Comparison of ENCODE assay signal across 15 mouse cellular contexts in the genomic region with DNA sequence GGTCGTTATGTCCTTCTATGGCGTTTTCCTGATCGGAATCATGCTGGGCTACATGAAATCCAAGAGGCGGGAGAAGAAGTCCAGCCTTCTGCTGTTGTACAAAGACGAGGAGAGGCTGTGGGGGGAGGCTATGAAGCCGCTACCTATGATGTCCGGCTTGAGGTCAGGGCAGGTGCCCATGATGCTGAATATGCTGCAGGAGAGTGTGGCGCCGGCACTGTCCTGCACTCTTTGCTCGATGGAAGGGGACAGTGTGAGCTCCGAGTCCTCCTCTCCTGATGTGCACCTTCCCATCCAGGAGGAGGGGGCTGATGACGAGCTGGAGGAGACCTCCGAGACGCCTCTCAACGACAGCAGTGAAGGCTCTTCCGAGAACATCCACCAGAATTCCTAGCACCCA. TPM values are rescaled to one million over a fixed set of nuclear protein-coding genes. Genes with fewer than 3 reads are reported as not detected.
DNase-seq lines count a peak whose midpoint lies in the region; ATAC-seq and TF ChIP-seq lines count a peak whose summit lies in the region.
"Had no signal": no experiment of that assay in that cellular context is flagged by ENCODE, and none has a peak within 500 bp of the region (broad histone marks: within the 10 kb centered on the region; RNA-seq: fewer than 3 reads in every experiment).

No protein-coding gene starts in this region.

- DNase-seq in embryonic facial prominence, embryonic 10.5 days (ENCODE audit: low spot score): no peak
- no peak for DNase-seq in kidney, postnatal 25 days
- no peak for DNase-seq in spleen, adult 2 months (ENCODE audit: low read depth in 1 of 2, low spot score in 2 of 2)
- DNase-seq in spleen, adult 18-20 months: no peak
- DNase-seq: adrenal gland, postnatal 25 days; cerebellum, postnatal 25 days; lung, postnatal 10 days; thymus, postnatal 25 days had no signal

- H3K27ac ChIP-seq in embryonic facial prominence, embryonic 12.5 days: no peak overlapping the region
- H3K27ac ChIP-seq in embryonic facial prominence, embryonic 10.5 days (replicated peaks): no peak overlapping the region
- H3K27ac ChIP-seq in kidney, embryonic 14.5 days (ENCODE audit: low read depth, low read length): no peak overlapping the region
- 0 out of 2 replicates have a peak overlapping the region, but pooled peaks have one; percentile 9 for H3K27ac ChIP-seq in spleen, adult 2 months (ENCODE audit: insufficient read depth, low read length)
- H3K27ac ChIP-seq in stomach, embryonic 16.5 days (ENCODE audit: low read length): no peak overlapping the region
- H3K27ac ChIP-seq: hindbrain, postnatal 0 days; midbrain, embryonic 13.5 days had no signal

- H3K4me3 ChIP-seq in embryonic facial prominence, embryonic 12.5 days: no peak overlapping the region
- H3K4me3 ChIP-seq in embryonic facial prominence, embryonic 10.5 days: no peak overlapping the region
- H3K4me3 ChIP-seq in kidney, embryonic 14.5 days (ENCODE audit: low read length): peak overlapping the region; percentile 13; the same call in 1 of the 2 replicates
- no peak overlapping the region for H3K4me3 ChIP-seq in spleen, adult 2 months (ENCODE audit: extremely low read depth, insufficient read depth, insufficient read length)
- H3K4me3 ChIP-seq in stomach, embryonic 16.5 days (replicated peaks; ENCODE audit: low read length): peak overlapping the region; percentile 32
- H3K4me3 ChIP-seq: midbrain, embryonic 13.5 days had no signal

- TF ChIP-seq POLR2A in spleen, adult 2 months (IDR thresholded peaks at IDR 0.05; ENCODE audit: low read depth, low read length): no peak

- no peak overlapping the region for H3K9ac ChIP-seq in embryonic facial prominence, embryonic 12.5 days
- no peak overlapping the region for H3K9ac ChIP-seq in kidney, embryonic 14.5 days (ENCODE audit: low read depth, low read length)
- no peak overlapping the region; the same call in 1 of the 2 replicates for H3K9ac ChIP-seq in stomach, embryonic 16.5 days (ENCODE audit: low read length)
- H3K9ac ChIP-seq: midbrain, embryonic 13.5 days had no signal

- TF ChIP-seq CTCF in spleen, adult 2 months (IDR thresholded peaks at IDR 0.05; ENCODE audit: extremely low read depth, insufficient read depth, insufficient read length, insufficient replicate concordance): no peak

- H3K4me2 ChIP-seq in embryonic facial prominence, embryonic 12.5 days (replicated peaks): 0 out of 2 replicates have a peak overlapping the region, but pooled peaks have one; percentile 3
- peak overlapping the region; percentile 33 for H3K4me2 ChIP-seq in kidney, embryonic 14.5 days (replicated peaks; ENCODE audit: low read depth, low read length)
- H3K4me2 ChIP-seq in stomach, embryonic 16.5 days (ENCODE audit: low read depth, low read length): peak overlapping the region; percentile 36
- H3K4me2 ChIP-seq: midbrain, embryonic 13.5 days had no signal

- peaks cover 39% of the 10 kb centered on the region for H3K4me1 ChIP-seq in embryonic facial prominence, embryonic 12.5 days
- H3K4me1 ChIP-seq in embryonic facial prominence, embryonic 10.5 days: peaks cover 50% of the 10 kb centered on the region
- peaks cover 30% of the 10 kb centered on the region for H3K4me1 ChIP-seq in kidney, embryonic 14.5 days (ENCODE audit: control insufficient read depth, insufficient read depth, low read length)
- H3K4me1 ChIP-seq in spleen, adult 2 months (ENCODE audit: control insufficient read depth, insufficient read depth, insufficient read length): no peaks in the 10 kb centered on the region
- peaks cover 36% of the 10 kb centered on the region for H3K4me1 ChIP-seq in stomach, embryonic 16.5 days (ENCODE audit: control insufficient read depth, insufficient read depth, low read length)

- H3K9me3 ChIP-seq in embryonic facial prominence, embryonic 12.5 days: no peaks in the 10 kb centered on the region
- H3K9me3 ChIP-seq in embryonic facial prominence, embryonic 10.5 days: no peaks in the 10 kb centered on the region
- H3K9me3 ChIP-seq in kidney, embryonic 14.5 days (ENCODE audit: control insufficient read depth, low read length): no peaks in the 10 kb centered on the region
- H3K9me3 ChIP-seq in stomach, embryonic 16.5 days (replicated peaks; ENCODE audit: control insufficient read depth, low read length): no peaks in the 10 kb centered on the region
- H3K9me3 ChIP-seq: midbrain, embryonic 13.5 days had no signal

- H3K36me3 ChIP-seq in embryonic facial prominence, embryonic 12.5 days: no peaks in the 10 kb centered on the region
- H3K36me3 ChIP-seq in embryonic facial prominence, embryonic 10.5 days (replicated peaks): no peaks in the 10 kb centered on the region
- H3K36me3 ChIP-seq in kidney, embryonic 14.5 days (ENCODE audit: control insufficient read depth, insufficient read depth, low read length): no peaks in the 10 kb centered on the region
- no peaks in the 10 kb centered on the region for H3K36me3 ChIP-seq in spleen, adult 2 months (ENCODE audit: control insufficient read depth, insufficient read depth, low read length)
- no peaks in the 10 kb centered on the region for H3K36me3 ChIP-seq in stomach, embryonic 16.5 days (ENCODE audit: control insufficient read depth, insufficient read depth, low read length)
- H3K36me3 ChIP-seq: midbrain, embryonic 13.5 days had no signal

- 83% methylated on average over 16 of the region's 16 CpGs for WGBS in embryonic facial prominence, embryonic 12.5 days
- WGBS in embryonic facial prominence, embryonic 10.5 days: 88% methylated on average over 16 of the region's 16 CpGs
- 86% methylated on average over 16 of the region's 16 CpGs for WGBS in kidney, embryonic 14.5 days
- 90% methylated on average over 16 of the region's 16 CpGs for WGBS in spleen, adult 2 months
- 86% methylated on average over 16 of the region's 16 CpGs for WGBS in stomach, embryonic 16.5 days

- ATAC-seq in embryonic facial prominence, embryonic 12.5 days (ENCODE audit: insufficient number of reproducible peaks, insufficient read depth, low FRiP score, low TSS enrichment): no peak
- ATAC-seq in kidney, embryonic 14.5 days (ENCODE audit: low FRiP score, low TSS enrichment): no peak
- no peak for ATAC-seq in stomach, embryonic 16.5 days (ENCODE audit: insufficient read depth, low FRiP score)
- no peak for ATAC-seq in granulocyte monocyte progenitor cell, adult 5-6 weeks (replicated peaks; ENCODE audit: poor library complexity, severe bottlenecking)
- ATAC-seq: forebrain, embryonic 16.5 days; hindbrain, postnatal 0 days; midbrain, embryonic 13.5 days had no signal

- no peaks in the 10 kb centered on the region for H3K27me3 ChIP-seq in embryonic facial prominence, embryonic 12.5 days
- H3K27me3 ChIP-seq in embryonic facial prominence, embryonic 10.5 days (replicated peaks; ENCODE audit: low read depth, poor library complexity, severe bottlenecking): no peaks in the 10 kb centered on the region
- no peaks in the 10 kb centered on the region for H3K27me3 ChIP-seq in kidney, embryonic 14.5 days (ENCODE audit: control insufficient read depth, insufficient read depth, low read length)
- no peaks in the 10 kb centered on the region for H3K27me3 ChIP-seq in spleen, adult 2 months (ENCODE audit: control insufficient read depth, insufficient read depth, low read length)
- H3K27me3 ChIP-seq in stomach, embryonic 16.5 days (ENCODE audit: control insufficient read depth, insufficient read depth, low read length): no peaks in the 10 kb centered on the region
- H3K27me3 ChIP-seq: midbrain, embryonic 13.5 days had no signal

RNA-seq across cellular contexts. Expression of a gene that starts 1.2 kb away (rescaled TPM):
- polyA plus RNA-seq in embryonic facial prominence, embryonic 12.5 days (2016; fragmentation: Nextera tagmentation; extraction: Ambion mirVana): 4.3 and 4.4 TPM in 2 replicates
- 0.11 and 0.36 TPM in 2 replicates for polyA plus RNA-seq in embryonic facial prominence, embryonic 10.5 days (2016; fragmentation: Nextera tagmentation; extraction: Ambion mirVana)
- 4.7 and 4.9 TPM in 2 replicates for polyA plus RNA-seq in kidney, embryonic 14.5 days (2014; fragmentation: Nextera tagmentation; extraction: Ambion mirVana)
- polyA plus RNA-seq in spleen, adult 2 months (2012; rRNA removed): 0.35 and 0.84 TPM in 2 replicates
- polyA plus RNA-seq in stomach, embryonic 16.5 days (2015; fragmentation: Nextera tagmentation; extraction: Ambion mirVana): 11.5 and 13.7 TPM in 2 replicates
- not detected in 2 replicates for total RNA-seq in granulocyte monocyte progenitor cell, adult 5-6 weeks (2014; fragmentation: Nextera tagmentation)
- total RNA-seq in granulocyte monocyte progenitor cell, adult 5-6 weeks (2017): not detected in 2 replicates

Comparison
In these comparisons a context has a peak if more than half of its experiments do, and no peak if none do; other contexts are left out.
1. H3K4me3 ChIP-seq: peak in kidney, embryonic 14.5 days (single experiment) and stomach, embryonic 16.5 days (single experiment); none in embryonic facial prominence, embryonic 12.5 days (single experiment), embryonic facial prominence, embryonic 10.5 days (single experiment) and spleen, adult 2 months (single experiment).
2. Peak in every context shown above with its lines, with median percentiles within 50 percentile points of each other: H3K4me2 ChIP-seq.